Comparison of ENCODE assay signal across 9 mouse cellular contexts in the genomic region with DNA sequence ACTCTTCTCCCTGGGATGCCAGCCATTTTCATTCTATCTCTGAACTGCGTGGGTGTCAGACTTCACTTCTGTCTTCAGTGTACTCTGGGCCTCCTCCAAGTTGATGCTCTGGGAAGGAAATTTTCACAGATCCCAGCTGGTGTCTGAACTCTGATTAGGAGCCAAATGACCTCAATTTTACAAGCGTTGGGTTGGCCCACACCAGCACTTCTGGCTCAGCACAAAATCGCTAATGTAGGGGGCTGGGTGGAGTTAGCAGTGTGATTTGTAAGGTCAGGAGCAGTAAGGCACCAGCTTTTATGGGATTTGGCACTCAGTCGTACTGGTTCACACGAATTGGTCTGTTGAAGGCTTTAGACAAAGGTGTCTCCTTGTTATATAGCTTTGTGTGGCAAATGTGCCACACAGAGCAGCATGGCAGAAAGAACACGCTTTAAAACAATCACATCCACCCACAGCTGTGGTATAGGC.
DNase-seq lines count a peak whose midpoint lies in the region; ATAC-seq and TF ChIP-seq lines count a peak whose summit lies in the region.
"Had no signal": no experiment of that assay in that cellular context is flagged by ENCODE, and none has a peak within 500 bp of the region (broad histone marks: within the 10 kb centered on the region; RNA-seq: fewer than 3 reads in every experiment).

No protein-coding gene starts in this region.

- TF ChIP-seq CTCF in midbrain, postnatal 0 days (IDR thresholded peaks at IDR 0.05) = no peak

- H3K27me3 ChIP-seq in midbrain, postnatal 0 days (ENCODE audit: insufficient read depth, low read length) = no peaks in the 10 kb centered on the region
- no peaks in the 10 kb centered on the region for H3K27me3 ChIP-seq in midbrain, embryonic 16.5 days (ENCODE audit: control insufficient read depth, insufficient read depth, low read depth, low read length)
- H3K27me3 ChIP-seq in hindbrain, embryonic 16.5 days (replicated peaks; ENCODE audit: control insufficient read depth, insufficient read depth, low read length) = no peaks in the 10 kb centered on the region
- H3K27me3 ChIP-seq in lung, embryonic 15.5 days = no peaks in the 10 kb centered on the region

- no peak for ATAC-seq in midbrain, postnatal 0 days (ENCODE audit: low FRiP score)
- no peak for ATAC-seq in midbrain, embryonic 16.5 days
- ATAC-seq in hindbrain, embryonic 16.5 days = peak; percentile 69
- peak; percentile 72; the same call in 1 of the 2 replicates for ATAC-seq in lung, embryonic 15.5 days (ENCODE audit: borderline replicate concordance, extremely low read depth, low FRiP score, low TSS enrichment)
- no peak for ATAC-seq in erythroid progenitor cell, adult 5-6 weeks (replicated peaks; ENCODE audit: low FRiP score, poor library complexity, severe bottlenecking)

- DNase-seq in midbrain, postnatal 0 days (ENCODE audit: low spot score) = peak; percentile 65
- peak; percentile 3 for DNase-seq in embryo, embryonic 9.5 days (ENCODE audit: extremely low spot score)
- DNase-seq in thymus, postnatal 25 days = no peak
- DNase-seq in layer of hippocampus, adult 18-20 months (ENCODE audit: low spot score in 2 of 2) = no peak

- H3K4me1 ChIP-seq in midbrain, postnatal 0 days (ENCODE audit: insufficient read depth, low read length) = no peaks in the 10 kb centered on the region
- no peaks in the 10 kb centered on the region for H3K4me1 ChIP-seq in midbrain, embryonic 16.5 days (ENCODE audit: control insufficient read depth, insufficient read depth, low read length)
- no peaks in the 10 kb centered on the region for H3K4me1 ChIP-seq in hindbrain, embryonic 16.5 days (ENCODE audit: control insufficient read depth, insufficient read depth, low read depth, low read length)
- H3K4me1 ChIP-seq in lung, embryonic 15.5 days = no peaks in the 10 kb centered on the region

- WGBS in midbrain, postnatal 0 days = 61% methylated on average over 6 of the region's 6 CpGs
- WGBS in midbrain, embryonic 16.5 days = 57% methylated on average over 6 of the region's 6 CpGs
- 43% methylated on average over 6 of the region's 6 CpGs for WGBS in hindbrain, embryonic 16.5 days
- WGBS in lung, embryonic 15.5 days = 46% methylated on average over 6 of the region's 6 CpGs

- H3K4me3 ChIP-seq in midbrain, postnatal 0 days (ENCODE audit: low read depth, low read length) = no peak overlapping the region
- no peak overlapping the region for H3K4me3 ChIP-seq in midbrain, embryonic 16.5 days (ENCODE audit: low read depth, low read length)
- H3K4me3 ChIP-seq in hindbrain, embryonic 16.5 days (ENCODE audit: low read length) = no peak overlapping the region
- no peak overlapping the region for H3K4me3 ChIP-seq in lung, embryonic 15.5 days
- H3K4me3 ChIP-seq: erythroblast, embryonic 14.5 days had no signal

- H3K4me2 ChIP-seq in midbrain, postnatal 0 days (ENCODE audit: low read depth, low read length, poor library complexity, severe bottlenecking) = no peak overlapping the region
- no peak overlapping the region for H3K4me2 ChIP-seq in midbrain, embryonic 16.5 days (ENCODE audit: low read length)
- H3K4me2 ChIP-seq in hindbrain, embryonic 16.5 days (ENCODE audit: low read length) = no peak overlapping the region
- H3K4me2 ChIP-seq in lung, embryonic 15.5 days = no peak overlapping the region

- no peak overlapping the region for H3K27ac ChIP-seq in midbrain, postnatal 0 days (ENCODE audit: low read depth, low read length)
- no peak overlapping the region for H3K27ac ChIP-seq in midbrain, embryonic 16.5 days (ENCODE audit: low read length)
- H3K27ac ChIP-seq in hindbrain, embryonic 16.5 days (ENCODE audit: low read depth, low read length) = no peak overlapping the region
- H3K27ac ChIP-seq in lung, embryonic 15.5 days = no peak overlapping the region

- H3K9me3 ChIP-seq in midbrain, postnatal 0 days (ENCODE audit: low read length) = no peaks in the 10 kb centered on the region
- no peaks in the 10 kb centered on the region for H3K9me3 ChIP-seq in midbrain, embryonic 16.5 days (replicated peaks; ENCODE audit: control insufficient read depth, low read length, poor library complexity, severe bottlenecking)
- H3K9me3 ChIP-seq in hindbrain, embryonic 16.5 days (ENCODE audit: control insufficient read depth, low read length) = no peaks in the 10 kb centered on the region; the same call in 1 of the 2 replicates
- no peaks in the 10 kb centered on the region for H3K9me3 ChIP-seq in lung, embryonic 15.5 days

- H3K9ac ChIP-seq in midbrain, postnatal 0 days (replicated peaks; ENCODE audit: low read length, poor library complexity, severe bottlenecking) = no peak overlapping the region
- no peak overlapping the region for H3K9ac ChIP-seq in midbrain, embryonic 16.5 days (ENCODE audit: low read depth, low read length)
- H3K9ac ChIP-seq in hindbrain, embryonic 16.5 days (ENCODE audit: low read depth, low read length) = no peak overlapping the region
- no peak overlapping the region for H3K9ac ChIP-seq in lung, embryonic 15.5 days

- no peaks in the 10 kb centered on the region for H3K36me3 ChIP-seq in midbrain, postnatal 0 days (ENCODE audit: insufficient read depth, low read length)
- no peaks in the 10 kb centered on the region for H3K36me3 ChIP-seq in midbrain, embryonic 16.5 days (ENCODE audit: control insufficient read depth, insufficient read depth, low read length)
- H3K36me3 ChIP-seq in hindbrain, embryonic 16.5 days (ENCODE audit: control insufficient read depth, insufficient read depth, low read length) = no peaks in the 10 kb centered on the region
- no peaks in the 10 kb centered on the region for H3K36me3 ChIP-seq in lung, embryonic 15.5 days

Comparison
In these comparisons a context has a peak if more than half of its experiments do, and no peak if none do; other contexts are left out.
1. ATAC-seq: peak in hindbrain, embryonic 16.5 days (single experiment) and lung, embryonic 15.5 days (single experiment); none in midbrain, postnatal 0 days (single experiment), midbrain, embryonic 16.5 days (single experiment) and erythroid progenitor cell, adult 5-6 weeks (single experiment).
2. DNase-seq: peak in midbrain, postnatal 0 days (single experiment) and embryo, embryonic 9.5 days (single experiment); none in thymus, postnatal 25 days (single experiment) and layer of hippocampus, adult 18-20 months (0 of 2).